21 mouse cellular contexts compared by ENCODE assay signal in genomic region chr9:14988606-14989293, GRCm38 (mm10). TPM values are rescaled to one million over a fixed set of nuclear protein-coding genes. Genes with fewer than 3 reads are reported as not detected.
DNase-seq lines count a peak whose midpoint lies in the region; ATAC-seq and TF ChIP-seq lines count a peak whose summit lies in the region.
"Had no signal": no experiment of that assay in that cellular context is flagged by ENCODE, and none has a peak within 500 bp of the region (broad histone marks: within the 10 kb centered on the region; RNA-seq: fewer than 3 reads in every experiment).

No protein-coding gene starts in this region.

- no peak overlapping the region for H3K4me2 ChIP-seq in embryonic facial prominence, embryonic 14.5 days (ENCODE audit: low read depth, low read length)
- no peak overlapping the region for H3K4me2 ChIP-seq in limb, embryonic 12.5 days
- H3K4me2 ChIP-seq: forebrain, embryonic 12.5 days; heart, embryonic 11.5 days; heart, embryonic 15.5 days; hindbrain, embryonic 13.5 days had no signal

- H3K27me3 ChIP-seq in embryonic facial prominence, embryonic 14.5 days (replicated peaks; ENCODE audit: control insufficient read depth, insufficient read depth, low read length), result no peaks in the 10 kb centered on the region
- H3K27me3 ChIP-seq in embryonic facial prominence, embryonic 10.5 days (replicated peaks; ENCODE audit: low read depth, poor library complexity, severe bottlenecking), result no peaks in the 10 kb centered on the region
- no peaks in the 10 kb centered on the region for H3K27me3 ChIP-seq in limb, embryonic 12.5 days
- no peaks in the 10 kb centered on the region for H3K27me3 ChIP-seq in limb, embryonic 10.5 days (ENCODE audit: low read depth, poor library complexity, severe bottlenecking)
- no peaks in the 10 kb centered on the region for H3K27me3 ChIP-seq in testis, adult 2 months (ENCODE audit: control insufficient read depth, insufficient read depth, low read length)
- H3K27me3 ChIP-seq: forebrain, embryonic 12.5 days; hindbrain, embryonic 13.5 days had no signal

- no peaks in the 10 kb centered on the region for H3K36me3 ChIP-seq in embryonic facial prominence, embryonic 14.5 days (ENCODE audit: control insufficient read depth, insufficient read depth, low read length)
- H3K36me3 ChIP-seq in embryonic facial prominence, embryonic 10.5 days (replicated peaks), result no peaks in the 10 kb centered on the region
- H3K36me3 ChIP-seq in limb, embryonic 12.5 days, result no peaks in the 10 kb centered on the region
- H3K36me3 ChIP-seq in limb, embryonic 10.5 days, result no peaks in the 10 kb centered on the region
- H3K36me3 ChIP-seq in testis, adult 2 months (ENCODE audit: control insufficient read depth, insufficient read depth, low read length), result no peaks in the 10 kb centered on the region
- H3K36me3 ChIP-seq: forebrain, embryonic 12.5 days; heart, embryonic 15.5 days; hindbrain, embryonic 13.5 days had no signal

- TF ChIP-seq CTCF in testis, adult 2 months (IDR thresholded peaks at IDR 0.05; ENCODE audit: control insufficient read depth, insufficient read depth, insufficient replicate concordance, low read depth, low read length), result 0 out of 2 replicates have a peak, but pooled peaks have one; percentile 14

- TF ChIP-seq POLR2A in testis, adult 2 months (IDR thresholded peaks at IDR 0.05; ENCODE audit: control insufficient read depth, low read depth, low read length), result no peak

- 0 out of 2 replicates have a peak, but pooled peaks have one; percentile 41 for ATAC-seq in embryonic facial prominence, embryonic 14.5 days (ENCODE audit: low read depth)
- ATAC-seq in limb, embryonic 12.5 days (ENCODE audit: insufficient number of reproducible peaks, insufficient read depth, low FRiP score, low TSS enrichment, low read depth), result peak; percentile 31; the same call in 1 of the 2 replicates
- ATAC-seq: CD4-positive, CD25-positive, alpha-beta regulatory T cell, adult 4 months; hindbrain, postnatal 0 days had no signal

- H3K9ac ChIP-seq in embryonic facial prominence, embryonic 14.5 days (ENCODE audit: low read depth, low read length), result no peak overlapping the region
- no peak overlapping the region for H3K9ac ChIP-seq in limb, embryonic 12.5 days (replicated peaks)
- H3K9ac ChIP-seq: forebrain, embryonic 12.5 days; heart, embryonic 15.5 days; hindbrain, embryonic 13.5 days had no signal

- no peaks in the 10 kb centered on the region for H3K9me3 ChIP-seq in embryonic facial prominence, embryonic 14.5 days (ENCODE audit: control insufficient read depth, low read length)
- no peaks in the 10 kb centered on the region for H3K9me3 ChIP-seq in embryonic facial prominence, embryonic 10.5 days
- no peaks in the 10 kb centered on the region for H3K9me3 ChIP-seq in limb, embryonic 12.5 days
- no peaks in the 10 kb centered on the region for H3K9me3 ChIP-seq in limb, embryonic 10.5 days (replicated peaks)
- H3K9me3 ChIP-seq: forebrain, embryonic 12.5 days; heart, embryonic 15.5 days; hindbrain, embryonic 13.5 days had no signal

- DNase-seq in embryonic facial prominence, embryonic 14.5 days (ENCODE audit: low spot score), result no peak
- DNase-seq in embryonic facial prominence, embryonic 10.5 days (ENCODE audit: low spot score), result no peak
- DNase-seq in limb, embryonic 10.5 days (ENCODE audit: low spot score), result no peak
- no peak for DNase-seq in testis, postnatal 10 days (ENCODE audit: low spot score)
- no peak for DNase-seq in right cerebral cortex, postnatal 10 days (ENCODE audit: low spot score in 2 of 2)
- DNase-seq: adrenal gland, adult 2 months; adrenal gland, postnatal 36 days; B cell, adult 2 months; cerebellum, adult 2 months; cerebellum, postnatal 10 days; gastrocnemius, postnatal 36 days; heart, adult 18-20 months; heart, postnatal 14 days had no signal

- H3K27ac ChIP-seq in embryonic facial prominence, embryonic 14.5 days (replicated peaks; ENCODE audit: low read depth, low read length), result no peak overlapping the region
- no peak overlapping the region for H3K27ac ChIP-seq in embryonic facial prominence, embryonic 10.5 days (replicated peaks)
- no peak overlapping the region for H3K27ac ChIP-seq in limb, embryonic 12.5 days
- no peak overlapping the region for H3K27ac ChIP-seq in limb, embryonic 10.5 days
- H3K27ac ChIP-seq in testis, adult 2 months (ENCODE audit: control insufficient read depth, insufficient read depth, low read depth, low read length), result no peak overlapping the region
- H3K27ac ChIP-seq: forebrain, embryonic 12.5 days; heart, embryonic 15.5 days; hindbrain, embryonic 13.5 days; hindbrain, postnatal 0 days had no signal

- 86% methylated on average over 1 of the region's 1 CpGs for WGBS in embryonic facial prominence, embryonic 14.5 days
- 92% methylated on average over 1 of the region's 1 CpGs for WGBS in embryonic facial prominence, embryonic 10.5 days
- 92% methylated on average over 1 of the region's 1 CpGs for whole genome bisulfite sequencing in limb, embryonic 12.5 days
- WGBS in limb, embryonic 10.5 days, result 94% methylated on average over 1 of the region's 1 CpGs

- H3K4me1 ChIP-seq in embryonic facial prominence, embryonic 14.5 days (ENCODE audit: control insufficient read depth, insufficient read depth, low read length), result no peaks in the 10 kb centered on the region
- H3K4me1 ChIP-seq in embryonic facial prominence, embryonic 10.5 days, result peaks cover 3% of the 10 kb centered on the region; the same call in 1 of the 2 replicates
- H3K4me1 ChIP-seq in limb, embryonic 12.5 days (replicated peaks), result no peaks in the 10 kb centered on the region
- no peaks in the 10 kb centered on the region for H3K4me1 ChIP-seq in limb, embryonic 10.5 days
- peaks cover 2% of the 10 kb centered on the region for H3K4me1 ChIP-seq in testis, adult 2 months (ENCODE audit: control insufficient read depth, insufficient read depth, low read length)
- H3K4me1 ChIP-seq: forebrain, embryonic 12.5 days; heart, embryonic 15.5 days; hindbrain, embryonic 13.5 days had no signal

- H3K4me3 ChIP-seq in embryonic facial prominence, embryonic 14.5 days (ENCODE audit: low read depth, low read length), result no peak overlapping the region
- H3K4me3 ChIP-seq in embryonic facial prominence, embryonic 10.5 days, result no peak overlapping the region
- H3K4me3 ChIP-seq in limb, embryonic 12.5 days (replicated peaks), result no peak overlapping the region
- H3K4me3 ChIP-seq in limb, embryonic 10.5 days, result no peak overlapping the region
- H3K4me3 ChIP-seq in testis, adult 2 months (ENCODE audit: control insufficient read depth, low read depth, low read length), result no peak overlapping the region
- H3K4me3 ChIP-seq: forebrain, embryonic 12.5 days; heart, embryonic 15.5 days; hindbrain, embryonic 13.5 days had no signal

RNA-seq across cellular contexts. Expression of gene Panx1, which starts 56.5 kb away (rescaled TPM):
- polyA plus RNA-seq in embryonic facial prominence, embryonic 14.5 days (2014; fragmentation: Nextera tagmentation; extraction: Ambion mirVana), result 48.3 and 53.9 TPM in 2 replicates
- 68.7 and 70.9 TPM in 2 replicates for polyA plus RNA-seq in embryonic facial prominence, embryonic 10.5 days (2016; fragmentation: Nextera tagmentation; extraction: Ambion mirVana)
- polyA plus RNA-seq in limb, embryonic 12.5 days (2016; fragmentation: Nextera tagmentation; extraction: Ambion mirVana), result 66.4 and 71.5 TPM in 2 replicates
- polyA plus RNA-seq in limb, embryonic 10.5 days (2016; fragmentation: Nextera tagmentation; extraction: Ambion mirVana), result 68.8 and 80.7 TPM in 2 replicates
- 2.4 and 2.5 TPM in 2 replicates for polyA plus RNA-seq in testis, adult 2 months (2012; rRNA removed)

Comparison
In these comparisons a context has a peak if more than half of its experiments do, and no peak if none do; other contexts are left out.
1. RNA of gene Panx1, which starts 56.5 kb away (polyA plus RNA-seq): 66.4 to 71.5 TPM in limb, embryonic 12.5 days, 68.8 to 80.7 TPM in limb, embryonic 10.5 days, 68.7 to 70.9 TPM in embryonic facial prominence, embryonic 10.5 days and 48.3 to 53.9 TPM in embryonic facial prominence, embryonic 14.5 days; 2.4 to 2.5 TPM in testis, adult 2 months; every median in the first group is over 10 times any median in the second.